Mouse (Mus musculus) kidney, adult 2 months (tissue): ENCODE measurements at regions not wholly inside any gene's neighbourhood (a gene's known extent, or its start where the extent isn't known, plus 50 kb on each side); places are given as distances from the start of the nearest gene placed in this dataset.

ENCODE experiments used
- CTCF ChIP-seq: fragments of 200-500 bp; conservative IDR thresholded peaks from 2 replicates; pipeline ENCODE4 v1.5.1; 2011; ENCODE audit warnings: low read depth, mild to moderate bottlenecking, control low read depth, low read length, moderate library complexity, mixed read lengths; ENCODE audit not compliant: insufficient read depth, insufficient read length
- POLR2A ChIP-seq: fragments of 200-500 bp; IDR thresholded peaks from one replicate; pipeline ENCODE4 v1.6.1; 2011; ENCODE audit warnings: low read depth, low read length, control low read depth

DNA sequence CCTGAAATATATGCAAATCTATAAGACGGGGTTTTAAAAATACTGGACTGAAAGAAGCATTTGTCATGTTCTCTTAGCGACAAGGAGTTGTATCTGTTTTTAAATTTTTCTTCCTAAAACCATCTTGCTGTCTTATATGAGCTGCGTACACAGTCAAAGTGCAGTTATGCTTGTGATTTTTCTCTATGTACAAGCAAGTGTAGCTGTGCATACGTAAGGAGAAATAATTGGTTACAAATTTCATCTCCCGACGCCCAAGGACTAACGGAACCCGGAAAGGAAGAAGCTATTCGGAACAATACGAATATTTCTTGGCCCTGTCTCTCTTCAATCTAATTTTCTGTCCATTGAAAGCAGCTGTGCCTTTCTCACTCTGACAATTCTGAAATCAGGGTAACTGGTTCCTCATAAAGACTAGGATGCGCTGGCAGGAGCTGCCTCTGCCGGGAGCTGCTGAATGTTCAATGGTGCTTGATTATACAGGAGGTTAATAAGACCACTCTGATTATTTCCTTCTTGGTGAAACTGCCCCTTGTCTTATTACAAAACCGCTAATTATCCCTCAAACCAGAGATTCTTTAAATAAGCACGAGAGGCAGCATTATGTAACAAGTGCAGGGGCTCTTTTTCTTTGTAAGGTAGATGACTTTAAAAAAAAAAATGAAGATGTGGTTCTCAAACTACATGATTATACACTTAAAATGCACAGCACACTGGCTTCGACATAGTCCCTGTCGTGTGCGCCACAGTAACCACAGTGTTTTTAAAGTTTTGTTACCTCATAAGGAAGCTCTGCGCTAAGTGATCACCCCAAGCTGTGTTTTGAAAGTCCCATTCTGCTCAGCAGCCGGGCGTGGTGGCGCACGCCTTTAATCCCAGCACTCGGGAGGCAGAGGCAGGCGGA is 296.8 kb downstream of the Spry2 start:
- TF ChIP-seq CTCF (no peak), POLR2A (no peak)
